Mouse (Mus musculus) c-Kit-positive CD71-positive TER-119-negative erythroid progenitor cells, embryonic 14.5 days (primary cell): ENCODE data around the gene Gfer.

Experiments
- DNase-seq: peaks from one replicate; pipeline ENCODE4 v3.0.0-alpha.2; 2013; ENCODE audit warnings: low read depth

Gfer gene

DNA sequence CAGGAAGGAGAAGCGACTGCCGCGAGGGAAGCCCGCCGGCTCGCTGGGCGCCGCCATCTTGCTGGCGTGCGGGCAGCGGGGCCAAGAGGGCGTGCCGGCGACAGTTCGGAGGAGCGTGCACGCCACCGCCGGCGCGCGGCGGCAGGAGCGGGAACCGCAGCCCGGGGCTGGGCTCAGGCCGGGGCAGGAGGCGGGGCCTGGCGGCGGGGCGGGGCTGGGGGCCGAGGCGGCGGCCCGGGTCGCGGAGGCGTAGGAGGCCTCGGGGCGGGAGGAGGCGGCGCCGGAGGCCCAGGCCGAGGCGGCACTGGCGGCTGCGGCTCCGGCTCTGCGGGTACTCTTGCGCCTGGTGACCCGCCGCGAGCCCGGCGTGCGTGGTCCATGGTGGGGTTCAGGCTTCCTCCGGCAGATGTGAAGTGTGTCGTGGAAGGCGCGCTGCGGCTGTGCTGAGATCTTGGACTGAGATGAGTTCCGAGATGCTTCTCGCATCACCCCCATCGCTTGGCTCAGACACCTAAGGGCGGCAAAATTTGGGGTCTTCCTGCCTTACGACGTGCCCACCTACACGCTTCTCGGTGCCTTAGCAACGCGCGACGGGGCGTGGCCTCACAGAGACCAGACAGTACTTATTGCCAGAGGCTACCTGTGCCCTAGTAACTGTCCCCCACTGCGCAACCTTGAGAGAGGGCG, at the start of gene Gfer, which contains the start of gene Noxo1:
Gene Gfer (minus strand): TSS at position 146 of the 687 bp plus-strand sequence.
Gene Noxo1 (plus strand): TSS at position 224 of the 687 bp plus-strand sequence.
- DNase-seq = peak; percentile 72

DNA sequence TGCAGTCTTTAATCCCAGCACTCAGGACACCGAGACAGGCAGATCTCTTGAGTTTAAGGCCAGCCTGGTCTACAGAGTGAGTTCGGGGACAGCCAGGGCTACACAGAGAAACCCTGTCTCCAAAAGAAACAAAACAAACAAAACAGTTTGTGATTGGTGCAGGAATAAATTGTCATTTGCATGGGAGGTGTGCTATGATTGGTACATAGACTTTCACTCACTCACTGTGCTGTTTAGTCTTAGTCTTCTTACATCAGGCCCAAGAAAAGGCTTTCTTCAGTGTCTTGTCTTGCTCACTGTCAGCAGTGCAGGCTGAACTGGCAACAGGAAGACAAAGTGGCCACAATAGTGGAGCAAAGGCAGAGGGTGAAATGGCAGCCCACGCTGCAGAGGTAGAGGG, 48.4 kb upstream of the Gfer start:
- DNase-seq = no peak

DNA sequence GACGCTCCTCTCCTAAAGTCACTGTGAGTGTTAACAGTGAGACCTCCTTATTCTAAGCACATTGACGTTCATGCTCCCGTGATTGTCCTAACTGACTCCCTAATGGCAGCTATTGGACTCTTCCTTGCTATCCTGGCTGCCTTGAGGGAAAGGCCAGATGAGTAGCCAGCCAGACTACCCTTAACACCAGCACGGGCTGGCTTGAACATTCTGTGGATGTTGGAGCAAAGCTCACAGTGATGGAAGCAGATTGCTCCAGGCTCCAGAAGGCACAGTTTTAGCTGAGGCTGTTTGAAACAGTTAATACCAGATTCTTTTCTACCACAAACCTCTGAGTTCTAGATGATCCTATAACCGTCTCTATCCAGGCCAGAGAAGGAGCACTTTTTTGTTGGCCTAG, 47.9 kb upstream of the Gfer start:
- no peak for DNase-seq

DNA sequence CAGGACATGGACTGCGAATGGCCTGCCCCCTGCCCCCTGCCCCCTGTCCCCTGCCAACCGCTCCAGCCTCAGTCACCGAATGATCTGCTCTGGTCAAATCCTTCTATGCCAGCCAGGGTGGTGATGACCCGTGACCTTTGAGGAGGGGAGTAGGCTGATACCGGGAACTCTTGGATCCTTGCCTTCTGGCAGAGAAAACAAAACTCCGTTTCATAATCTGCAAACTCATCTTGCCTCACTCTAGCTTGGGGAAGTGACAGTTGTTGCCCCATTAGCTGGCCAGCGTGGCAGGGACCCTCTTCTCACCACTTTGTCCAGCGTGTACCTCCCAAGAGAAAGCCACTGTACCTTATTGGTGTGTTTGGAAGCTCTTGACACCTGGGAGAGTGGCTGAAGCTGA, 46.4 kb upstream of the Gfer start:
- DNase-seq = no peak

DNA sequence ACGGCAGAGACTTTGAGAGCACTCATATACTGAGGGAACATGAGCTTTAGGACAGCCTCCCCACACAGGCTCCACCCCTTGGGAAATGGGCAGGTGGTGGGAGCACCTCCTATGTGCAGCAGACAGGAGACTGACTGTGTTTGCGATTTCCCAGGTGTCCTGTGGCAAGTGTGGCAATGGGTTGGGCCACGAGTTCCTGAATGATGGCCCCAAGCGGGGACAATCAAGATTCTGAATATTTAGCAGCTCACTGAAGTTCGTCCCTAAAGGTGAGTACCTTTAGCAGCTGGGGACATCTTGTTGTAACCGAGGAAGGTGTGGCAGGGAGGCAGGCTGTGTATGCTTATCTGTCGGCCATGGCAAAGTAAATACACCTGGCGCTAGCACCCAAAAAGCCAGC, 44.0 kb upstream of the Gfer start:
- DNase-seq = no peak

DNA sequence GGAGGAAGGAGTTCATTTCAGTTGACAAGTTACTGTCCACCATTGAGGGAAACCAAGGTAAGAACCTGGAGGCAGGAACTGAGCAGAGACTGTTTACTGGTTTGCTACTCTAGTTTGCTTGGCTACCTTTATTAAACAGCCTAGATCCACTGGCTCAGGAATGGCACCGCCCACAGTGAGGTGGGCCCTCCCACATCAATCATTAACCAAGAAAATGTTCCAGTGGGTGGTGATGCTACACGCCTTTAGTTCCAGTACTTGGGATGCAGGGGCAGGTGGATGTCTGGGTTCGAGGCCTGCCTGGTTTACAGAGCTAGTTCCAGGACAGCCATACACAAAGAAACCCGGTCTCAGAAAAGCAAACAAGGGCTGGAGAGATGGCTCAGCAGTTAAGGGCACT, 42.3 kb upstream of the Gfer start:
- no peak for DNase-seq

DNA sequence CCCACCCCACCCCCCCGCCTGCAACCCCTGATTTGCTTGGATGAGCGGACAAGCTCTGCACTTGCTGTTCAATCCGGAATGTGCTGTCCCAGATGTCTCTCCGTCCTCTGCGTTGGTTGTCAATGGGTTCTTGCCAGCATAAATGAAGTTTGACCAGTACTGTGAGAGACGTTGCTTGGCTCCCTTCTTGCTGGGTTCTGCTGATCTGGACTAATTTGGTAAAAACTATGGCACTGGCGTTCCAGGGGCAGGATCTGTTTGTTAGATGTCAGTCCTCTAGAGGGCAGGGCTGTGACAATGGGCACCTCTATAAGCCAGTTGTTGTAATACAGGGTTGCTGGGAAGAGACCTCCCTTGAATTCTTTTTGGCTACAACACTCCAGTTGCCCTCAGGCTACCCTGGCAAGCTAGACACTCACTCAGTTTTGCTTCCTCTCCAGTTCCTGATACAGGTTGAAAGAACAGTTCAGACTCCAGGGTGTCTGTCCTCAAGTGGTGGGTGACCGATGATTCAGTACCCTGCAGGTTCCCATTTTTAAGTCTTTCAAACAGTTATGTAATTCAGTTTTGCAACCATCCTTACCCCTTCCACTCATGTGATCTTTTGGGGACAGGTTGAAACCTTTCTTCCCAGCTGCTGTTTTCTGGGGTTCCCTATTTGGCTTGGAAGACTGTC, 41.3 kb upstream of the Gfer start:
- DNase-seq = no peak

DNA sequence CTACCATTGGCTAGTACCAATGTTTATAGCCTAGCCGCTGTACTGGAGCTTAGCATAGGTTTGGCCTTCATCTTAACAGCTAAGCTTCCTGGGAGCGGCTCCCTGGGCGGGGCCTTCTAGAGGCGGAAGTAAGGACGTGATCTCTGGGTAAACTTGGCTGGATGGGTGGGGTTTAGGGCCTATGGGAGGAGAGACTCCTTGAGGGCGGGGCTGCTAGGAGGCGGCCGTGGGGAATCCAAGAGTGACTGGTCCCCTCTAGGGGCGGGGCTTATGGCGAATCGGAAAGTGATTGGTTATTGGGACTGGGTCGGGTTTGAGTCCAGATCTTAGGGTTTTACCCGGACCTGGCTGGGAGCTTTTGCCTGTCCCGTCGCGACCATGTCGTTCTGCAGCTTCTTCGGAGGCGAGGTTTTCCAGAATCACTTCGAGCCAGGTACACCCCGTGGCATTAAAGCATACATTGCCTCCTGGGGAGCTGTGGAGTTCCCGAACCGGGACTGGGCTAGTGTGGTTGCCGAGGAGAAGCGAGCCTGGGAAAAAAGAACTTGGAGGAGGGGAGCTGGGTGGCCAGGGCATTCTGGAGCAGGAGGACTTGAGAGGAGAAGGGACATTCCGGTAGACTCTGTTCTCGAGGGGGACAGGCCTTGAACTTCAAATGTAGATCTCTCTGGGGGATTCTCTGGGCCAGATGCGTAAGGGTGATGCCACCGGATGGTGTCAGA, 40.5 kb upstream of the Gfer start, which contains the start of gene Msrb1:
Gene Msrb1 (plus strand): TSS at position 313 of the 722 bp plus-strand sequence.
- peak; percentile 100 for DNase-seq

DNA sequence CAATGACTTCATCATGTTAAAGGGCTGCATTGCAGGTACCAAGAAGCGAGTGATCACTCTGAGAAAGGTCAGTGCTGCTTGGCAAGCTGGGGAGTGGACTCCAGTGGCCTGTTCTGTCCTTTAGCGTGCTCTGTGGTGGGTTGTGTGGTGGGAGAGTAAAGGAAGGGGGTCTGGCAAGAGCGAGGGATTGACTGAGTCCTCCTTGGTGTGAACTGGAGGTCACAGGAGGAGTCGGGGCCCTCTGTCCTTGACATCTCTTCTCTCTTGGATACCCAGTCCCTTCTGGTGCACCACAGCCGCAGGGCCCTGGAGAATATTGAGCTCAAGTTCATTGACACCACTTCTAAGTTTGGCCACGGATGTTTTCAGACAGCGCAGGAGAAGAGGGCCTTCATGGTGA, 39.5 kb upstream of the Gfer start:
- no peak for DNase-seq

DNA sequence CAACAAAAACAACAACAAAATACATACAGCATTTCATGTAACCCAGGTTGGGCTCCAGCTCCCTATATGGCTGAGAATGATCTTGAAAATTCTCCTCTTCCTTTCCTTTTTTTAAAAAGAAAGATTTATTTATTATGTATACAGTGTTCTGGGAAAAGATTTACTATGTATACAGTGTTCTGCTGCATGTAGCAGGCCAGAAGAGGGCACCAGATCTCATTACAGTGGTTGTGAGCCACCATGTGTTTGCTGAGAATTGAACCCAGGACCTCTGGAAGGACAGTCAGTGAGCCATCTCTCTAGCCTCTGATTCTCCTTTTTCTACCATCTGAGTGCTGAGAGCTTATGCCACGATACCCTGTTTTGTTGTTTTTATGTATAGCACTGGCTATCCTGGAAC, 38.6 kb upstream of the Gfer start:
- DNase-seq = no peak

DNA sequence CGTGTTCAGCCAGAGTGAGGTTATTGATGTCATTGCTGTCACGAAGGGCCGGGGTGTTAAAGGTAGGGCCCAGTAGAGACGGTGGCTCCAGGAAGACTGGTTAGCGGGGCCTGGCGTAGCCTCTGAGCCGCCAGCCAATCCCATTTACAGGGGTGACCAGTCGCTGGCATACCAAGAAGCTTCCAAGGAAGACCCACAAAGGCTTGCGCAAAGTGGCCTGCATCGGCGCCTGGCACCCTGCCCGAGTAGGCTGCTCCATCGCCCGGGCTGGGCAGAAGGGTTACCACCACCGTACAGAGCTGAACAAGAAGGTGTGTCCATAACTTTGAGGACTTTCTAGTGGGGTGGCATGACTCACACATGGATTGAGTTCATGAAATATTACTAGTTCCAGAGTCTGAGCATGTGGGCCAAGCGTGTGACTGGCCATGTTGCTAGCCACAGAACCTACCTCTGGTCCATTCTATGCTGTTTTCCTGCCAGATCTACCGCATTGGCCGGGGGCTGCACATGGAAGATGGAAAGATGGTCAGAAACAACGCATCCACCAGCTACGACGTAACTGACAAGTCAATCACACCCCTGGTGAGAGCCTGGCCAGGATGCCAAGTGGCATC, 37.6 kb upstream of the Gfer start:
- DNase-seq = no peak

DNA sequence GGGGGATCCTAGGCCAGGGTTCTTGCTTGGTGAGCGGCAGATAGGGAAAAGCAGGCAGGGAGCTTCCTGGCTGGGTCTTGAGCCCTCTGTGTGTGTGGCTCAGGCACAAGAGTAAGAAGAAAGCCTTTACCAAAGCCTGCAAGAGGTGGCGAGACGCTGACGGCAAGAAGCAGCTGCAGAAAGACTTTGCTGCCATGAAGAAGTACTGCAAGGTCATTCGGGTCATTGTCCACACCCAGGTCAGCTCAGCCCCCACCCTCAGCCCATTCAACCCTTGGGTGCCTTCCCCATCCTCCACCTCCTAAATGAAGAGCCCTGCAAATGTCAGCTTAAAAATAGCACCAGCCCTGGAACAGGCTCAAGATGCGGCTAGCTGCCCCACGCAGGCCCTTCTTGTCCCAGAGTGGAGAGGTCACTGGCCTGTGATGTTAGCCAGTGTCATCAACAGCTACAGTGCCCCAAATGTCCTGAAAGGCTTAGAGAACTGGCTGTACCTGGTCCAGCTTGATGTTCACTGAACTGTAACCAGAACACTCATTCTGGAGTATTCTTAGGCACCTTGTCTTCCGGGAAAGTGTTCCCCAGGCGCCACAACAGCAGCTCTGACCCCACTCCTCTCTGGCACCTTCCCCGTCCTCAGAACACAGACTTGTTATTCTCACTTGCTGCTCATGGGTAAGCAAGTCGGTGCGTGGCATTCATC, 36.4 kb upstream of the Gfer start:
- no peak for DNase-seq

DNA sequence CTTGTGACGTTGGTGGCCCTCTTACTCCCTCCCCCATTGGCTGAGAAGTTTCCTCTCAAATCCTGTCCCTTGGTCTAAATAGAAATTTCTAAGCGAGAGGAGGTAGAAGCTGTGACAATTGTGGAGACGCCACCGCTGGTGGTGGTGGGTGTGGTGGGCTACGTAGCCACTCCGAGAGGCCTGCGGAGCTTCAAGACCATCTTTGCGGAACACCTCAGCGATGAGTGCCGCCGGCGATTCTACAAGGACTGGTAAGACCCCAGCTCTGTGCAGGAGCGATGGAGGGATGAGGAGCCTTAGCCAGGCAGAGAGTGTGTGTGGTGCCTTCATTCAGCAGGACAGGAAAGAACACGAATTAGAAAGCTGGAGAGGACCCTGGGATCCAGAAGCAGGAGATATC, 34.8 kb upstream of the Gfer start:
- no peak for DNase-seq

DNA sequence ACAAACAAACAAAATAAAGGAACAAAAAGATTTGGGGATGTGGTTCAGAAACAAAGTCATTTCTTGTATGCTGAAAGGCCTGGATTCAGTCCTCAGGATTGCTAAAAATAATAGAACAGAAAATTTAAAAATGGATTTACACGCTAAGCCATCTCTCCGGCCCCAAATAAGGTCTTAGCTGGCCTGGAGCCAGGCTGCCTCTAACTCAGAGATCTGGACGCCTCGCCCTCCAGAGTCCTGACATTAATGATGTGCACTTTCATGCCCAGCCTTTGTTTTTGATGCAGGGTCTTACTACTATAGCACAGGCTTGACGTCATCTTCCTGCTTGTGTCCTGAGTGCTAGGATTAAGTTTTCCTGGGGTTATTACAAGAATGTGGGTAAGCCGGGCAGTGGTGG, 33.1 kb upstream of the Gfer start:
- no peak for DNase-seq

DNA sequence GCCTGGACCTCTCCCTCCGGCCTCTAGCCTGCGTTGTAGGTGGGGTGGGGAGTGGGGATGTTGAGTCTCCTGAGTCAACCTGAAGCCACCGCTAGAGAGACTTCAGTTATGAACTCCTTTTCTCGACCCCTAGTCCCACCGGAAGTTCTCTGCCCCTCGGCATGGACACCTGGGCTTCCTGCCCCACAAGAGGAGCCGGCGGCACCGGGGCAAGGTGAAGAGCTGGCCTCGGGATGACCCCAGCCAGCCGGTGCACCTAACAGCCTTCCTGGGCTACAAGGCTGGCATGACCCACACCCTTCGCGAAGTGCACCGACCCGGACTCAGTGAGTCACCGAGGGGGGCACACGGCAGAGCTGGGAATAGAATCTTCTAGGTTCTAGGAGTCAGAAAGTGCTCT, 32.2 kb upstream of the Gfer start:
- DNase-seq = no peak

DNA sequence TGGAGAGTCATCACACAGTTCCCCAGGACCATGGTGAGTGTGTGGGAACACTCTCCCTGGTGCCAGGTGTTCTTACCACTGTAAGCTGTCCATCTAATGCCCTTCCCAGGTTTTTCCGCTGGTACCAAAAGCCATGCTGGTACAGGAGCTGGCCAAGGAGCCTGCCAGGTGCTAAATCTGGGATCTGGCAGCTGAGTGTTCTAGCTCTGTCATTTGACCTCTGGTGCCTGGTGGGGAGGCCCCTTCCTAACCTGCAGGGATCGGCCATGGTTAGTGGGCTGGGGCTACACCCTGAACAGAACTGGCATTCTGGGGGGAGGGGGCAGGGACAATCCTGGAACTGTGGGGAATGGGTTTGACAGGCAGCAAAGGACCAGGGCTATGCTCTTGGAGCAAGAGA, 31.7 kb upstream of the Gfer start, which contains the start of gene Rpl3l:
Gene Rpl3l (plus strand): TSS at position 203 of the 400 bp plus-strand sequence.
- DNase-seq = no peak

DNA sequence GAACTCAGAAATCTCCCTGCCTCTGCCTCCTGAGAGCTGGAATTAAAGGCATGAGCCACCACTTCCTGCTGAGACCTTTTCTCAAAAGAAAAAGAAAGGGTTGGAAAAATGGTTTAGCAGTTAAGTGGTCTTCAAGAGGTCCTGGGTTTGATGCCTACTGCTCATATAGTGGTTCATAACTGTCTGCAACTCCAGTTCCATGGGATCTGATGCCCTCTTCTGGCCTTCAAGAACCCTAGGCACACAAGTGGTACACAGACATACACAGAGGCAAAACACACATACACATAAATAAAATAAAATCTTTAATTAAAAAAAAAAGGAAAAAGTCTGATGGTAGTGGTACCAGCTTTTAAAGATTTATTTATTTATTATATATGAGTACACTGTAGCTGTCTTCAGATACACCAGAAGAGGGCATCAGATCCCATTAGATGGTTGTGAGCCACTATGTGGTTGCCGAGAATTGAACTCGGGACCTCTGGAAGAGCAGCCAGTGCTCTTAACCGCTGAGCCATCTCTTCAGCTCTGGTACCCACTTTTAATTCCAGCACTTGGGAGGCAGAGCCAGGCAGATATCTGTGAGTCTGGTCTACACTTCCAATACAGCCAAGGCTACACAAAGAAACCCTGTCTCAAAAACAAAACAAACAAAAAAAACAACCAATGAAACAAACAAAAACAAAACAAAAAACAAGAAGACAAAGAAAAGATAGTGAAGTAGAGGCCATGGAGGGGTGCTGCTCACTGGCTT, 29.9 kb upstream of the Gfer start:
- no peak for DNase-seq

DNA sequence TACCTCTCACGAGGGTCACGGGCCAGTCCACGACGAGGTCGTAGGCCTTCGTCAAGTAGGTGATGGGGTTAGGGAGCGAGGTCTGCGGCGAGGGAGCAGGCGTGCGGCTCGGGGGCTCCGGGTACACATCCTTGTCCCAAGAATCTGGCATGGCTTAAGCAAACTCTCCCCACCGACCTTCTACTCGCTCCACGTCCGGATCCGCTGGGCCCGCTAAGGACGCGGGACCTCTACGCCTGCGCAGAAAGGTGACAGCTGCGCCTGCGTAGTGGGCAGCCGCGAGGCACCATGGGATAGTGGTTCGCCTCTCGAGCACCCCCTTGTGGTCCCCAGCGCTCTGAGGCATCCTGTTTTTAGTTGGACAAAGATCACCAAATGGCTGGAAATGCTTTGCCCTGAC, 28.2 kb upstream of the Gfer start, which contains the start of gene Ndufb10:
Gene Ndufb10 (minus strand): TSS at position 295 of the 400 bp plus-strand sequence.
- peak; percentile 94 for DNase-seq

DNA sequence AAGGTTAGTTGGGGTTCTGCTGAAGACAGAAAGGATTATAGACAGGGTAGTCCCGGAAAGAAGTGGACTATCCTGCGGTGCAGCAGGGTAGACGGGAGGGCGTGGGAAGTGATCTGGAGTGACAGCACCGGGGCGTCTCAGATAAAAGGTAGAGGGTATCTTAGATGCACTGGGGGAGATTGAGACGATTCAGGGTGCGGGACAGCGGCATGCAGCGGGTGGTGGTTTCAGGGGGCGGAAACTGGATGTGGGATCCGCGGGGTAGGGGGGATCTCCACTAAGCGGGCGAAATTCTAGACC, 27.9 kb upstream of the Gfer start:
- DNase-seq = peak; percentile 54

DNA sequence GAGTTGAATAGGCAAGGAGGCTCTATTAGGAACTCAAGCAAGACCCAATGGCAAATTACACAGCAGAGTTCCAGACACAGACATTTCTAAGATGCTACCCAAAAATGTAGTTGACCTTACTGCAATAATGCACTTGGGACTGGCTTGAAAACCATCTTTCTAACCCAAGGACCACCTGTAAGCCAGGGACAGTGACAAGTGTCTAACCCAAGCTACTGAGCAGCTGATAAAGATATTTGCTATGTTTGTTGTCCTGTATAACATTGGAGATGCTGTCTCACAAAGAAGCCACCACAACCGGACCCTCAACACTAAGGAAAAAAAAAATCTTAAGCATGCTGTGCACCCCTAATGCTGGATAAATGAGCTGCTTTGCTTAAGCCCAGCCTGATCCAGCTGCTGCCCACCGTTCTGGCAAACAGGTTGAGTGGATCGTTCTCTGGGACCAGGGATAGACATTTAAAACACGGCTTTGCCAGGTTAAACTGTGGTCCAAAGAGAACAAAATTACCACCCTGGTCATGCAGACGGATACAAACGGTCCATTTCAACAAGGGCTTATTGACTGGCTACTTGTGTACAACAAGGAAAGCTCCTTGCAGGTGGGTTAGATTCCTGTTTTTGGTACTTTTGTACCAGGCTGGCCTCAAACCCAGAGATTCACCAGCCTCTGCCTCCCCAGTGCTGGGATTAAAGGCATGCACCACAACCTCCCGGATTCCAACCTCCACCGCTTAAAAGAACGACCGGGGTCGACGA, 27.3 kb upstream of the Gfer start:
- DNase-seq = no peak
